Mouse (Mus musculus) spleen, adult 2 months (tissue): ENCODE results near the gene Phf21b. TPM values are rescaled to one million over a fixed set of nuclear protein-coding genes. Genes with fewer than 3 reads are reported as not detected.
A peak's percentile ranks its signal among the peaks of the same experiment; 100 is the strongest.

ENCODE experiments used
- DNase-seq, 2 experiments: peaks; one replicate each; pipeline versions ENCODE4 v3.0.0 to v3.0.0-alpha.2; 2012 to 2021; ENCODE audit warnings: low spot score in 2 of 2, low read depth in 1 of 2
- H3K27ac ChIP-seq: fragments of 200-500 bp; 2 replicates; pipeline ENCODE4 v1.5.1; 2012; ENCODE audit warnings: low read length, inconsistent platforms; ENCODE audit not compliant: insufficient read depth
- H3K27me3 ChIP-seq: fragments of 200-500 bp; 2 replicates; pipeline ENCODE4 v1.6.1; 2012; ENCODE audit warnings: mild to moderate bottlenecking, moderate library complexity, low read length, inconsistent platforms; ENCODE audit not compliant: control insufficient read depth, insufficient read depth
- H3K36me3 ChIP-seq: fragments of 200-500 bp; 2 replicates; pipeline ENCODE4 v1.6.1; 2012; ENCODE audit warnings: mild to moderate bottlenecking, low read length, inconsistent platforms; ENCODE audit not compliant: control insufficient read depth, insufficient read depth
- H3K4me1 ChIP-seq: fragments of 200-500 bp; 2 replicates; pipeline ENCODE4 v1.6.1; 2011; ENCODE audit warnings: inconsistent platforms; ENCODE audit not compliant: control insufficient read depth, insufficient read depth, insufficient read length
- H3K4me3 ChIP-seq: fragments of 200-500 bp; 2 replicates; pipeline ENCODE4 v1.5.1; 2011; ENCODE audit warnings: mild to moderate bottlenecking, inconsistent platforms; ENCODE audit not compliant: insufficient read depth, insufficient read length; ENCODE audit errors: extremely low read depth
- CTCF ChIP-seq: fragments of 200-500 bp; IDR thresholded peaks from 2 replicates; pipeline ENCODE4 v1.5.1; 2011; ENCODE audit warnings: mild to moderate bottlenecking, inconsistent platforms; ENCODE audit not compliant: insufficient read depth, insufficient read length, insufficient replicate concordance; ENCODE audit errors: extremely low read depth
- POLR2A ChIP-seq: fragments of 200-500 bp; IDR thresholded peaks from 2 replicates; pipeline ENCODE4 v1.6.1; 2011; ENCODE audit warnings: low read depth, low read length, inconsistent platforms
- WGBS: fragments of 180-500 bp; shearing (Covaris S2); methylation state at CpG from one replicate; pipeline ENCODE4 v1.1.7; 2018; 5-methylcytosine and 5-hydroxymethylcytosine counted together
- polyA plus RNA-seq: library from polyadenylated mRNA; depleted of rRNA; stranded (reverse); fragments of >200 nt; gene quantifications from 2 replicates; pipeline ENCODE4 v1.2.3, GENCODE M21; 2012

The Phf21b gene
- polyA plus RNA-seq, 1 experiment, result 2.1 TPM

GRCm38 (mm10) chr15:84762712-84763422 is 93.0 kb downstream of the Phf21b start:
- TF ChIP-seq POLR2A (no peak), CTCF (no peak)
- Histone ChIP-seq H3K4me1 (no peaks in the 10 kb centered on the region), H3K36me3 (no peaks in the 10 kb centered on the region), H3K27me3 (no peaks in the 10 kb centered on the region), H3K4me3 (no peak overlapping the region), H3K27ac (no peak overlapping the region)
- DNase-seq, result no peak
- 83% methylated on average over 8 of the region's 8 CpGs for WGBS

DNA sequence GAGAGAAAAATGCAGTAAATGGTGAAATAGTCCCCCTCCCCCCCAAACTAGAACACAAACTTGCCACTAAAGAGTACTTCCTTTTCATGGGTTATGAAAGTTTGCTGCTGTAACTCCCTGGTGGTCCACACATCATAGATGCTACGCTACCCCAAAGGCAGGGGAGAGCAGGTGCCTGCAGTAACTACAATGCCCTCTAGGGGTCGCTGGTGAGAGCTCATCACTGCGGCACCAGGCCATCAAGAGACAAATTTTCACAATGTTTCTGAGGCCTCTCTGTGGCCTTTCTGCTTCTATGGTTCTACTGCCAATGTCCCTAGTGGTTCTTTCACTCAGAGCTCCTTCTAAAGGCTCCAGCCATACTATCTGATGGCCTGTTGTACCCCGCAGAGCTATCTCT is 97.4 kb downstream of the Phf21b start:
- no peak overlapping the region for H3K27ac ChIP-seq
- no peak overlapping the region for H3K4me3 ChIP-seq
- H3K27me3 ChIP-seq, result no peaks in the 10 kb centered on the region
- TF ChIP-seq CTCF, result peak; percentile 59; the same call in 1 of the 2 replicates
- TF ChIP-seq POLR2A, result no peak
- DNase-seq, result peak; percentile 9 to 15
- H3K4me1 ChIP-seq, result no peaks in the 10 kb centered on the region
- no peaks in the 10 kb centered on the region for H3K36me3 ChIP-seq
- WGBS, result 35% methylated on average over 4 of the region's 4 CpGs

GRCm38 (mm10) chr15:84756426-84756825 is 99.4 kb downstream of the Phf21b start:
- no peaks in the 10 kb centered on the region for H3K36me3 ChIP-seq
- H3K4me3 ChIP-seq, result no peak overlapping the region
- WGBS, result 20% methylated on average over 22 of the region's 22 CpGs
- DNase-seq, result no peak
- no peaks in the 10 kb centered on the region for H3K4me1 ChIP-seq
- H3K27ac ChIP-seq, result no peak overlapping the region
- no peaks in the 10 kb centered on the region for H3K27me3 ChIP-seq
- TF ChIP-seq CTCF, result no peak
- TF ChIP-seq POLR2A, result no peak

GRCm38 (mm10) chr15:84754987-84755386 is 100.9 kb downstream of the Phf21b start:
- no peak overlapping the region for H3K27ac ChIP-seq
- DNase-seq, result peak in 1 of 2 experiments; percentile 47
- no peak overlapping the region for H3K4me3 ChIP-seq
- WGBS, result 26% methylated on average over 3 of the region's 3 CpGs
- no peaks in the 10 kb centered on the region for H3K27me3 ChIP-seq
- peak; percentile 71; the same call in 1 of the 2 replicates for TF ChIP-seq CTCF
- no peak for TF ChIP-seq POLR2A
- H3K36me3 ChIP-seq, result no peaks in the 10 kb centered on the region
- H3K4me1 ChIP-seq, result no peaks in the 10 kb centered on the region

DNA sequence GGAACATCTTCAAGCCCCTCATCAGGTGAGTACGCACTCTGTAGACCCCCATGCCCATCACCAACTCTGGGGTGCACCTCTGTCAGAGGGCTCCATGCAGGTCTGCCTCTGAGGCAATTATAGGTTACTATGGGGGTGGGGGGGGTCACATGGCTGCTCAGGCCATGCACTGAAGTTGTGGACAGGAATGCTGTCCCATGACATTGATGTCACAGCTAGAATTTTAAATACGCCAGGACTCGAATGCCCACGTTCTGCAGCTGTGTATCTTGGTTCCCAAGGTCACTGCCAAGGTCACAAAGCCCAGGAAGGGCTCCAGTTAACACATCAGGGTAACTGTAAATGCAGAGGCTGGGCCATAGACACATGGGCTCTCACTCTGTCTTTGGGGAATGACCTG is 110.0 kb downstream of the Phf21b start:
- TF ChIP-seq CTCF (no peak), POLR2A (no peak)
- no peak for DNase-seq
- Histone ChIP-seq H3K27ac (no peak overlapping the region), H3K4me3 (no peak overlapping the region), H3K36me3 (no peaks in the 10 kb centered on the region), H3K27me3 (no peaks in the 10 kb centered on the region), H3K4me1 (no peaks in the 10 kb centered on the region)
- WGBS, result 76% methylated on average over 4 of the region's 4 CpGs

- Histone ChIP-seq H3K27ac (no peak overlapping the region), H3K4me3 (no peak overlapping the region), H3K4me1 (no peaks in the 10 kb centered on the region), H3K27me3 (no peaks in the 10 kb centered on the region), H3K36me3 (no peaks in the 10 kb centered on the region)
- WGBS, result 43% methylated on average over 2 of the region's 2 CpGs
- no peak for DNase-seq
- TF ChIP-seq CTCF, result no peak
- TF ChIP-seq POLR2A, result no peak
Observed at GRCm38 (mm10) chr15:84744308-84744707, 111.5 kb downstream of the Phf21b start.

DNA sequence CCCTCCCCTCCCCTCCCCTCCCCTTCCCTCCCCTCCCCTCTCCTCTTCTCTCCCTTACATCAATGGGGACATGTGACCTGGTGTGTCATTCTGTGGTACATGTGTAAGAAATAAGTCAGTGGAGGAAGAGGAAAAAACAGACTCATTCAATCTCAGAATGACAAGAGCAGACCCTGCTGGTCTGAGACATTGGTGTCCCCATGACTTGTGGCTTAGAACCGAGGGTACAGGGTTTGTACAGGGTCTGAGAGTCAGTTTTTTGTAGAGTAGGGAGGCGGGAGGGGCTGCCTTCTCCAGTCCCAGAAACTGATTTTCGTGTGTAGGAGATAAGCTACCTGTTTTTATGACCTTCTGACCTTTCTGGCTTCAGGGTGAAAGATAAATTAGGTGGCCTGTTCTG is 112.5 kb downstream of the Phf21b start:
- no peaks in the 10 kb centered on the region for H3K4me1 ChIP-seq
- TF ChIP-seq POLR2A, result no peak
- TF ChIP-seq CTCF, result no peak
- DNase-seq, result no peak
- no peak overlapping the region for H3K4me3 ChIP-seq
- no peaks in the 10 kb centered on the region for H3K36me3 ChIP-seq
- no peaks in the 10 kb centered on the region for H3K27me3 ChIP-seq
- no peak overlapping the region for H3K27ac ChIP-seq
- 30% methylated on average over 3 of the region's 3 CpGs for WGBS
